Mouse (Mus musculus): ENCODE data around the gene Bfar.

DNA sequence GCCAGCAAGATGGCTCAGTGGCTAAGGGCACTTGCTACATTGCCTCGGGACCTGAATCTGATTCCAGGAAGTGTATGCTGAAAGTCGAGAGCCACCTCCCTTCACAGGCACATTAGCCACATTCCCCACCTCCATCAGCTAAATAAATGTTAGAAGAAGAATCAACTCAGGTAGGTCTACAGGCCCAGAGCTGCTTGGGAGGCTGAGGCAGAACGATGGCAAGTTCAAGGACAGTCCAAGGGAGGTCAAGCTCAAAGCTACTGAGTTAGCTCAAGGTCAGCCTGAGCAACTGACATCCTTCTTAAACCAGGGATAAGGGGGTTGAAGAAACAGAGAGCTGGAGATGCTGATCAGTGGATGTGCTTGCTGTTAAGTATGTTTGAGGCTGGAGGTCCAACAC, 61.1 kb downstream of the Bfar start:
- TF ChIP-seq CTCF (IDR thresholded peaks at IDR 0.05; ENCODE audit: control insufficient read depth, insufficient read depth, low read length): no peak
- no peak for TF ChIP-seq POLR2A (IDR thresholded peaks at IDR 0.05; ENCODE audit: borderline replicate concordance, control insufficient read depth, low read depth, low read length)

Measured in bone marrow, adult 2 months (tissue).